Mouse (Mus musculus) heart, embryonic 14.5 days (tissue): ENCODE results near the gene Angptl2. TPM values are rescaled to one million over a fixed set of nuclear protein-coding genes. Genes with fewer than 3 reads are reported as not detected.

Experiments used
- ATAC-seq: fragments of 200-750 bp; cut with Nextera tagmentation; 2 replicates; pipeline ENCODE4 v1.8.0; 2017; ENCODE audit warnings: low read depth, moderate TSS enrichment; ENCODE audit not compliant: insufficient number of reproducible peaks, insufficient read depth, low FRiP score
- H3K27ac ChIP-seq, 2 experiments: fragments of 200-500 bp in 1 of 2; fragments of 300-500 bp in 1 of 2; sonication (generic) in 1 of 2; replicated peaks in 1 of 2; 2 replicates each; pipeline ENCODE4 v1.5.1; 2012 to 2014; ENCODE audit warnings: low read depth in 2 of 2, low read length in 2 of 2, control low read depth in 1 of 2, mild to moderate bottlenecking in 1 of 2, mixed read lengths in 1 of 2; ENCODE audit not compliant: control insufficient read depth in 1 of 2, insufficient read depth in 1 of 2
- H3K27me3 ChIP-seq: fragments of 300-500 bp; sonication (generic); 2 replicates; pipeline ENCODE4 v1.6.1; 2014; ENCODE audit warnings: mild to moderate bottlenecking, low read length, control low read depth; ENCODE audit not compliant: control insufficient read depth, insufficient read depth
- H3K36me3 ChIP-seq: fragments of 300-500 bp; sonication (generic); 2 replicates; pipeline ENCODE4 v1.6.1; 2014; ENCODE audit warnings: mild to moderate bottlenecking, control low read depth, low read length, mixed read lengths; ENCODE audit not compliant: control insufficient read depth, insufficient read depth
- H3K4me1 ChIP-seq, 2 experiments: fragments of 200-500 bp in 1 of 2; fragments of 300-500 bp in 1 of 2; sonication (generic) in 1 of 2; 2 replicates each; pipeline ENCODE4 v1.6.1; 2012 to 2014; ENCODE audit warnings: low read length in 2 of 2, control low read depth in 1 of 2, mixed read lengths in 1 of 2; ENCODE audit not compliant: control insufficient read depth in 2 of 2, insufficient read depth in 2 of 2
- H3K4me2 ChIP-seq: fragments of 300-500 bp; sonication (generic); 2 replicates; pipeline ENCODE4 v1.6.1; 2014; ENCODE audit warnings: mild to moderate bottlenecking, low read length
- H3K4me3 ChIP-seq, 2 experiments: fragments of 200-500 bp in 1 of 2; fragments of 300-500 bp in 1 of 2; sonication (generic) in 1 of 2; 2 replicates each; pipeline ENCODE4 v1.5.1; 2012 to 2014; ENCODE audit warnings: low read length in 2 of 2, mild to moderate bottlenecking in 2 of 2, control low read depth in 1 of 2, low read depth in 1 of 2, moderate library complexity in 1 of 2; ENCODE audit not compliant: control insufficient read depth in 1 of 2, insufficient read depth in 1 of 2
- H3K9ac ChIP-seq: fragments of 300-500 bp; sonication (generic); 2 replicates; pipeline ENCODE4 v1.6.1; 2014; ENCODE audit warnings: mild to moderate bottlenecking, low read length
- H3K9me3 ChIP-seq: fragments of 300-500 bp; sonication (generic); 2 replicates; pipeline ENCODE4 v1.6.1; 2016; ENCODE audit warnings: low read length, control low read depth; ENCODE audit not compliant: control insufficient read depth
- WGBS: fragments of 180-500 bp; shearing (Covaris S2); extraction: QIAGEN DNeasy Blood & Tissue Kit; methylation state at CpG from one replicate; pipeline ENCODE4 v1.1.7; 2014; 5-methylcytosine and 5-hydroxymethylcytosine counted together
- polyA plus RNA-seq: library from polyadenylated mRNA; unstranded; fragments of >200 nt; fragmentation: Nextera tagmentation; extraction: Ambion mirVana; gene quantifications from 2 replicates; pipeline ENCODE4 v1.2.1, GENCODE M21; 2014

Angptl2 gene
- polyA plus RNA-seq, 1 experiment from 2014 or later = 58.2 TPM

DNA sequence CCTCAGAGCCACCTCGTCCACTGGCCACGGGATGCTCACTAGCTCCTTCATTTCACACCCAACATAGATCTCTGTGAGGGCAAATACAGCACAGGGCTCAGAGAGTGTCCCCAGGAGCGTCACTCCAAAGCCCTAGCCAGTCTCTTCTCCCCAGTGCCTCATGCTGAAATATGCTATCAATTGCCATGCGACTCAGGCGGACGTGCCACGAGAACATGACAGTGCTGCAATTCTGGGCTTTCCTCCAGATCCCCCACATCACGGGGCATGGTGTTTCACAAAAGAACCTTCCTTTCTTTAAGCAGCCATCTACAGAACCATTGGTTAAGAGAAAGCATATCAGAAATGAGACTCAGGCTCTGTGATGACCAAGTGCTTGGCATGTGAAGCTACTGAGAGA lies 44.9 kb downstream of the Angptl2 start:
- H3K9me3 ChIP-seq = no peaks in the 10 kb centered on the region
- no peak overlapping the region for H3K4me3 ChIP-seq
- 60% methylated on average over 8 of the region's 8 CpGs for WGBS
- H3K4me2 ChIP-seq = no peak overlapping the region
- H3K9ac ChIP-seq = no peak overlapping the region
- no peak for ATAC-seq
- H3K4me1 ChIP-seq = peaks cover 21 to 34% of the 10 kb centered on the region in 2 experiments
- no peaks in the 10 kb centered on the region for H3K36me3 ChIP-seq
- H3K27me3 ChIP-seq = no peaks in the 10 kb centered on the region
- H3K27ac ChIP-seq = 0 out of 4 replicates have a peak overlapping the region, but pooled peaks of 1 of the 2 experiments have one; percentile 11

DNA sequence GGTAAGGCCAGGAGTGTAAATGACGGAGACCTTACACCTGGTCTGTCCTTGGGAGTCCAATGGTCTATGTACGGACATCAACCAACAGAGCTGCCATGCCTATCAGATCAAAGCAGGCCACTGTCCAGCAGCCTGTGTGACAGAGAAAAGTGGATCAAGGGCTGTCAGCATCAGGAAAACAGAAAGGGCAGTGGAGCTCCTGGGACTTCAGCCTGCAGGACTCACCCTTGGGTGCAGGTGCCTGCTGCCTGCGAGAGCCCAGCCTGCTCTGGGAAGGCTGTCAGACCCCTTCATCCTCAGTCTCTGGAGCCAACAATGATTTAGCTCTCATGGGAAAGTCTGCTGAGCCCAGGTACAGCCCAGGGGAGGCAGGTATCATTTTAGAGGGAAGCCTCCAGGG lies 45.6 kb downstream of the Angptl2 start:
- H3K36me3 ChIP-seq = no peaks in the 10 kb centered on the region
- WGBS = 92% methylated on average over 3 of the region's 3 CpGs
- ATAC-seq = no peak

DNA sequence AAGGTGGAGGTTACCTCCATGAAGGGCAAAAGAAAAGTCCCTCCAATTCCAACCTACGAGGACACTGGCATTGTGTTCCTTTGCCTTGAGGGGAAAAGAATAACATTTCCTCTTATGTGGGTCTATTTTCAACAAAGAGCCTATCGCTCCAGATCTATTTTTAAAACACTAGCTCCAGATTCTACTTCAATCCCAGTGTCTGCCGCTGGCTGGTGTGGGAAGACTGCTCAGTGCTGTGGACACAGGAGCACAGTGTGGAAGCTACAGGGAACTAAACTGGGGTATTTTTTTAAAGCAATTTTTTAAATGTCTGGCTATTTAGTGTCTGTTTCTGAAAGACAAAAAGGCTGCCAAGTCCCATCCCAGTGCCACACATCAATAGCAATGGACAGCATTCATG lies 49.9 kb downstream of the Angptl2 start:
- Histone ChIP-seq H3K4me1 (peaks cover 30 to 55% of the 10 kb centered on the region in 2 experiments), H3K4me2 (peak overlapping the region; percentile 18; the same call in 1 of the 2 replicates), H3K4me3 (no peak overlapping the region), H3K27me3 (no peaks in the 10 kb centered on the region), H3K27ac (peak overlapping the region; percentile 84 to 95), H3K9ac (peak overlapping the region; percentile 59), H3K9me3 (no peaks in the 10 kb centered on the region), H3K36me3 (no peaks in the 10 kb centered on the region)
- WGBS = 9% methylated on average over 3 of the region's 3 CpGs
- ATAC-seq = no peak

More for the DNA sequence above, 45.6 kb downstream of the Angptl2 start:
- H3K4me2 ChIP-seq = no peak overlapping the region
- no peaks in the 10 kb centered on the region for H3K9me3 ChIP-seq
- H3K4me1 ChIP-seq = peaks cover 20 to 41% of the 10 kb centered on the region in 2 experiments
- no peaks in the 10 kb centered on the region for H3K27me3 ChIP-seq
- no peak overlapping the region for H3K4me3 ChIP-seq
- no peak overlapping the region for H3K9ac ChIP-seq
- H3K27ac ChIP-seq = no peak overlapping the region

DNA sequence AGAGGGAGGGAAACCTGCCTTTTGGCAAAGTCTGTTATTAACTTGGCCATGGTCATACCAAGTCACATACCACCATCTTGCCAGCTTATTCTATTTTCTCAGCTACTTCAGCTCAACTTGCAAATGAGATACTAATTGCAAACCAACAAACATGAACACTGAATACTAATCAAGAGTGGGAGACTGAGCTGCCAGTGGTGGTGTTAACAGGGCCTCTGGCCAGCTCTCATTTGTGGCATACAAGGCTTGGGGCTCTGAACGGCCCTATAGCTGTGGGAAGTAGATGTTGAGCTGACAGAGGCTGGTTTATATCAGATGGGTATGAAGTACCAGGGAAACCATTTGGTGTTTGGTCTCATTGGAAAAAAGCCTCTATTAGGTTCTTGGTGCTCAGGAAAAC lies 51.2 kb downstream of the Angptl2 start:
- Histone ChIP-seq H3K27ac (0 out of 4 replicates have a peak overlapping the region, but pooled peaks of 1 of the 2 experiments have one; percentile 95), H3K9ac (no peak overlapping the region), H3K4me2 (no peak overlapping the region), H3K4me1 (peaks cover 32 to 58% of the 10 kb centered on the region in 2 experiments), H3K27me3 (no peaks in the 10 kb centered on the region), H3K4me3 (no peak overlapping the region), H3K36me3 (no peaks in the 10 kb centered on the region), H3K9me3 (no peaks in the 10 kb centered on the region)
- ATAC-seq = no peak
- 36% methylated on average over 1 of the region's 1 CpGs for WGBS

DNA sequence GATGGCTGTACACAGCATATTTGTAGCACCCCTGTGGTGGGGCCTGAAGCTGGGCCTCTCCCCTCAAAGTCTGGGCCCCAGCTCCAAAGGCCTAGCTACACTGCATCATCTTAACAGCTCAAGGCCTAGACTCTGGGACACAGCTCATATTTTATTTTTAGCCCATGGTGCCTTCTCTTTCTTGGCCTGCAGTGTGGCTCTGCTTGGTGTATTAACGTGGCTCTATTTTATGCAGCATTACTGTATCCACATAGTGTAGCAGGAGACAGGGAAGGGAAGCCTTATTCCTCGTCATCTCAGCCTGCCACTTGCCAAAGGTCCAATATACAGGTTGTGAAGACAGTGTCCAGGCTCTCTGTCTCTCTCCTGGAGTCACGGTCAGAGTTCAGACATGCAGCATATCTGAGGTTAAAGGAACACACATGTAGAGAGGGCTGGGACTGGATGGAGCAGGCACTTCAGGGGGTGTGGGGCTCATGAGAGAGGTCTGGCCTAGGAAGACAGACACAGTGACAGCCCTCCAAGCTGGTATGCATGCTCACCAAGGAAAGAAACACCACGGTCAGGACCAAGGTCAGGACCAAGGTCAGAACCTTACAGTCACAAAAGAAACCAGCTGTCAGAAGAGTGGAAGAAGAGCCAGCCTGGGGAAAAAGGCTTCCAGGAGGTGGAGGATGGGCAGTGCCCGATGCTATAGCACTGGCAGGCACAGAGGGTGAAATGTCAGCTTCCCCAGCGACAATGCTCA lies 52.7 kb downstream of the Angptl2 start:
- Histone ChIP-seq H3K4me1 (peaks cover 32 to 62% of the 10 kb centered on the region in 2 experiments), H3K4me2 (no peak overlapping the region), H3K27me3 (no peaks in the 10 kb centered on the region), H3K27ac (peak overlapping the region; percentile 90 to 94), H3K9ac (peak overlapping the region; percentile 58), H3K9me3 (no peaks in the 10 kb centered on the region), H3K4me3 (no peak overlapping the region), H3K36me3 (no peaks in the 10 kb centered on the region)
- no peak for ATAC-seq
- WGBS = 50% methylated on average over 6 of the region's 6 CpGs

DNA sequence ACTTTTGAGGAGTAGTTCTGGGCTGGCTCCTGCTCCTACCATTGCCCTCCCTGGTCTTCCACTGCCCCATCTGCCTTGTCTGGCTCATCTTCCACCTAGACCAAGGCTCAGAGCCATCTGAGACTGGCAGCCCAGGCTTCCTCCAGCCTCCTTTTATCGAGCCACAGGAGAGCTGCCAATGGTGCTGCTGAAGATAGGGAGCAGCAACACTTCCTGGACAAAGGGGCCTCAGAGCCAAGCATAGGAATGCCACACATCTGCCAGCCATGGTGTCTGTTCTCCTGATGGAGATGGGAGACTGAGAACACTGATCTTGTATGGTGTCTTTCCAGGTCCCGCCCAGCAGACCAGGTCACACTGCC lies 53.2 kb downstream of the Angptl2 start:
- H3K9me3 ChIP-seq = no peaks in the 10 kb centered on the region
- H3K36me3 ChIP-seq = no peaks in the 10 kb centered on the region
- H3K9ac ChIP-seq = peak overlapping the region; percentile 54; the same call in 1 of the 2 replicates
- no peak overlapping the region for H3K4me2 ChIP-seq
- H3K4me1 ChIP-seq = peaks cover 32 to 62% of the 10 kb centered on the region in 2 experiments
- WGBS = 62% methylated on average over 2 of the region's 2 CpGs
- H3K27ac ChIP-seq = peak overlapping the region; percentile 90 to 94
- H3K27me3 ChIP-seq = no peaks in the 10 kb centered on the region
- no peak for ATAC-seq
- no peak overlapping the region for H3K4me3 ChIP-seq

DNA sequence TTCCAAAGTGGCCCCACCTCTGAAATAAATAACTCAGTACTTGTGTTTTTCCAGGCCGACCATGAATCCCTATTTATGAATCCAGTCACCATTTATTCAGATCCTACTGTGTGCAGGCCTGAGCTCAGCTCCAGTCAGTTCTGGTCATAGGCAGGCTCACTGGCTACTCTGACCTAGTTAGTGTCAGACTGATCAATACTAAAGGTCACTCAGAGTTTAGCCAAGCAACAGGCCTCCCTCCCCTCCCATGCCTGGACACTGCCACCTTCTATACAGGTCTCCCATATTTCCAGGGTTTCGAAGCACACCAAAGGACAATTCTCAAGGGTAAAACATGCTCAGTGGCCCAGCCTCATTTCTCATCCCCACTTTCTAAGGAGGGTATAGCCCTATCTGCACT lies 54.7 kb downstream of the Angptl2 start:
- Histone ChIP-seq H3K27me3 (no peaks in the 10 kb centered on the region), H3K27ac (no peak overlapping the region), H3K9me3 (no peaks in the 10 kb centered on the region), H3K4me2 (no peak overlapping the region), H3K36me3 (no peaks in the 10 kb centered on the region), H3K4me1 (peaks cover 25 to 55% of the 10 kb centered on the region in 2 experiments), H3K9ac (no peak overlapping the region), H3K4me3 (no peak overlapping the region)
- 90% methylated on average over 2 of the region's 2 CpGs for WGBS
- no peak for ATAC-seq
